8 mouse cellular contexts compared by ENCODE assay signal in genomic region chr7:126198926-126199325, GRCm38 (mm10). TPM values are rescaled to one million over a fixed set of nuclear protein-coding genes. Genes with fewer than 3 reads are reported as not detected.
DNase-seq lines count a peak whose midpoint lies in the region; ATAC-seq and TF ChIP-seq lines count a peak whose summit lies in the region.

No protein-coding gene starts in this region.

- no peak for ATAC-seq in forebrain, embryonic 12.5 days (ENCODE audit: low FRiP score)
- ATAC-seq in liver, embryonic 13.5 days (ENCODE audit: low read depth): no peak
- no peak for ATAC-seq in frontal cortex, adult (ENCODE audit: low TSS enrichment)

- no peaks in the 10 kb centered on the region for H3K36me3 ChIP-seq in heart, embryonic 10.5 days
- peaks cover 0 to 24% of the 10 kb centered on the region in 2 experiments for H3K36me3 ChIP-seq in CH12.LX (replicated peaks in 1 of 2; ENCODE audit: control insufficient read depth in 1 of 2, insufficient read depth in 1 of 2, low read length in 1 of 2)
- H3K36me3 ChIP-seq in forebrain, embryonic 12.5 days (replicated peaks): no peaks in the 10 kb centered on the region
- no peaks in the 10 kb centered on the region for H3K36me3 ChIP-seq in liver, embryonic 13.5 days

- peak overlapping the region; percentile 90 for H3K9ac ChIP-seq in CH12.LX (ENCODE audit: insufficient read depth, low read depth)
- H3K9ac ChIP-seq in forebrain, embryonic 12.5 days: peak overlapping the region; percentile 95
- H3K9ac ChIP-seq in liver, embryonic 13.5 days: peak overlapping the region; percentile 99

- H3K9me3 ChIP-seq in heart, embryonic 10.5 days: no peaks in the 10 kb centered on the region
- H3K9me3 ChIP-seq in CH12.LX (replicated peaks; ENCODE audit: low read length): no peaks in the 10 kb centered on the region
- no peaks in the 10 kb centered on the region for H3K9me3 ChIP-seq in forebrain, embryonic 12.5 days
- H3K9me3 ChIP-seq in liver, embryonic 13.5 days (replicated peaks): no peaks in the 10 kb centered on the region

- peaks cover 59% of the 10 kb centered on the region for H3K79me2 ChIP-seq in CH12.LX (replicated peaks; ENCODE audit: control insufficient read depth, extremely low read depth, insufficient read depth, poor library complexity, severe bottlenecking)

- WGBS in heart, embryonic 10.5 days: 20% methylated on average over 1 of the region's 1 CpGs
- 21% methylated on average over 1 of the region's 1 CpGs for WGBS in forebrain, embryonic 12.5 days
- WGBS in liver, embryonic 13.5 days (ENCODE audit: insufficient replicate concordance): 0% methylated on average over 1 of the region's 1 CpGs

- no peak for TF ChIP-seq RAD21 in CH12.LX (IDR thresholded peaks at IDR 0.05; ENCODE audit: low read depth, low read length)

- H3K4me3 ChIP-seq in heart, embryonic 10.5 days: peak overlapping the region; percentile 93
- peak overlapping the region; percentile 82 to 89 (median 83) for H3K4me3 ChIP-seq in CH12.LX (replicated peaks in 1 of 3; ENCODE audit: low read depth in 2 of 3, low read length in 2 of 3, poor library complexity in 1 of 3)
- peak overlapping the region; percentile 96 for H3K4me3 ChIP-seq in forebrain, embryonic 12.5 days (replicated peaks)
- peak overlapping the region; percentile 97 for H3K4me3 ChIP-seq in liver, embryonic 13.5 days (replicated peaks)

- intact Hi-C loops in gastrocnemius, postnatal 14 days (cut with DNase I; ENCODE audit: low total_unique reads): no loop called here

- H3K27ac ChIP-seq in heart, embryonic 10.5 days: peak overlapping the region; percentile 97
- no peak overlapping the region for H3K27ac ChIP-seq in CH12.LX (ENCODE audit: insufficient read depth, low read depth)
- no peak overlapping the region for H3K27ac ChIP-seq in forebrain, embryonic 12.5 days
- H3K27ac ChIP-seq in liver, embryonic 13.5 days: peak overlapping the region; percentile 82; the same call in 1 of the 2 replicates

- dilution Hi-C loops in CH12.LX (cut with MboI; ENCODE audit: extremely low pct_ligation_motif_present, extremely low pct_unique_long_range_greater_than_20kb, low sequenced_read_pairs): no loop called here

- peaks cover 20% of the 10 kb centered on the region for H3K4me1 ChIP-seq in heart, embryonic 10.5 days
- H3K4me1 ChIP-seq in CH12.LX (ENCODE audit: control insufficient read depth in 1 of 2, insufficient read depth in 2 of 2): peaks cover 10 to 40% of the 10 kb centered on the region in 2 experiments
- peaks cover 28% of the 10 kb centered on the region for H3K4me1 ChIP-seq in forebrain, embryonic 12.5 days
- peaks cover 50% of the 10 kb centered on the region for H3K4me1 ChIP-seq in liver, embryonic 13.5 days (replicated peaks)

- DNase-seq in heart, embryonic 10.5 days (ENCODE audit: low spot score): no peak
- no peak for DNase-seq in heart, adult 8-10 months (ENCODE audit: low spot score)
- no peak for DNase-seq in CH12.LX (ENCODE audit: extremely low read depth)
- no peak for DNase-seq in liver, embryonic 13.5 days
- no peak for DNase-seq in left cerebral cortex, adult 8-10 months (ENCODE audit: low spot score in 2 of 2)
- no peak for DNase-seq in gastrocnemius, postnatal 14 days

- H3K4me2 ChIP-seq in CH12.LX (ENCODE audit: insufficient read depth, low read depth, poor library complexity, severe bottlenecking): peak overlapping the region; percentile 87
- peak overlapping the region; percentile 91 for H3K4me2 ChIP-seq in forebrain, embryonic 12.5 days
- H3K4me2 ChIP-seq in liver, embryonic 13.5 days: peak overlapping the region; percentile 94

- no peak for TF ChIP-seq EP300 in CH12.LX (IDR thresholded peaks at IDR 0.05; ENCODE audit: low read length)

- no peak for TF ChIP-seq CTCF in CH12.LX (conservative IDR thresholded peaks at IDR 0.05 in 1 of 2, IDR thresholded peaks at IDR 0.05 in 1 of 2; ENCODE audit: low read depth in 2 of 2, low read length in 2 of 2)

- H3K27me3 ChIP-seq in heart, embryonic 10.5 days (ENCODE audit: insufficient read depth, poor library complexity, severe bottlenecking): no peaks in the 10 kb centered on the region
- no peaks in the 10 kb centered on the region for H3K27me3 ChIP-seq in CH12.LX (replicated peaks)
- H3K27me3 ChIP-seq in forebrain, embryonic 12.5 days: no peaks in the 10 kb centered on the region
- H3K27me3 ChIP-seq in liver, embryonic 13.5 days: no peaks in the 10 kb centered on the region

- in situ Hi-C loops in CH12.LX (cut with MboI; ENCODE audit: low pct_ligation_motif_present, low pct_unique_long_range_greater_than_20kb, low sequenced_read_pairs): loop anchor here (5.0 kb wide), 1 partner anchor 37 kb away; no protein-coding TSS in a partner anchor

- no peak for TF ChIP-seq POLR2A in CH12.LX (IDR thresholded peaks at IDR 0.05; ENCODE audit: low read depth, low read length)

TF ChIP-seq in CH12.LX, 34 proteins besides CTCF, POLR2A, EP300 and RAD21:
- TF ChIP-seq SIN3A (IDR thresholded peaks at IDR 0.05; ENCODE audit: low read length) (no peak), UBTF (IDR thresholded peaks at IDR 0.05; ENCODE audit: low read depth, low read length) (no peak), E2F4 (IDR thresholded peaks at IDR 0.05; ENCODE audit: insufficient replicate concordance, low read depth, low read length) (no peak), TBP (conservative IDR thresholded peaks at IDR 0.05; ENCODE audit: low read depth, low read length) (no peak), PAX5 (IDR thresholded peaks at IDR 0.05; ENCODE audit: low read length) (no peak), HCFC1 (IDR thresholded peaks at IDR 0.05; ENCODE audit: low read depth, low read length) (no peak), ZMIZ1 (IDR thresholded peaks at IDR 0.05; ENCODE audit: low read depth, low read length) (no peak), ZNF384 (IDR thresholded peaks at IDR 0.05; ENCODE audit: low read depth, low read length) (no peak), ELF1 (IDR thresholded peaks at IDR 0.05; ENCODE audit: low read depth, low read length) (no peak), RCOR1 (conservative IDR thresholded peaks at IDR 0.05; ENCODE audit: low read depth, low read length) (no peak), KAT2A (IDR thresholded peaks at IDR 0.05; ENCODE audit: insufficient replicate concordance, low read length) (no peak), NRF1 (IDR thresholded peaks at IDR 0.05; ENCODE audit: low read depth, low read length) (no peak), SMC3 (IDR thresholded peaks at IDR 0.05; ENCODE audit: low read depth, low read length) (no peak)

RNA-seq across cellular contexts. Expression of gene Xpo6, which starts 1.4 kb away (rescaled TPM):
- 42.9 and 57.5 TPM in 2 replicates for polyA plus RNA-seq in heart, embryonic 10.5 days (2016; fragmentation: Nextera tagmentation; extraction: Ambion mirVana)
- total RNA-seq in heart, adult 8-10 months (2022): 10 to 100 TPM; 12.3 to 22.8 (median 18.8) TPM
- 79.1 and 81.6 TPM in 2 replicates for total RNA-seq in CH12.LX (2012; rRNA removed)
- 49.9 and 53.7 TPM in 2 replicates for total RNA-seq in CH12.LX (2014; rRNA removed)
- 106 and 149 TPM in 2 replicates for polyA plus RNA-seq in CH12.LX (2012; ENCODE audit: insufficient read length, low read depth)
- polyA plus RNA-seq in forebrain, embryonic 12.5 days (2016; fragmentation: Nextera tagmentation; extraction: Ambion mirVana): 74.4 and 74.8 TPM in 2 replicates
- polyA plus RNA-seq in liver, embryonic 13.5 days (2015; fragmentation: Nextera tagmentation; extraction: Ambion mirVana): 19.5 and 20.6 TPM in 2 replicates
- 100 to 1,000 TPM in 1 of 4 experiments, 10 to 100 TPM in 3; 88.8 to 104 (median 97.5) TPM for total RNA-seq in left cerebral cortex, adult 8-10 months (2022)
- 10 to 100 TPM; 16.1 to 18.9 TPM for total RNA-seq in gastrocnemius, postnatal 14 days (2021)

Comparison
In these comparisons a context has a peak if more than half of its experiments do, and no peak if none do; other contexts are left out.
1. H3K27ac ChIP-seq: peak in heart, embryonic 10.5 days (single experiment) and liver, embryonic 13.5 days (single experiment); none in CH12.LX (single experiment) and forebrain, embryonic 12.5 days (single experiment).
2. Peak in every context shown above with its lines, with median percentiles within 50 percentile points of each other: H3K4me3 ChIP-seq, H3K4me2 ChIP-seq and H3K9ac ChIP-seq.